Mouse (Mus musculus) CD4-positive helper T cell, adult 2 months (primary cell): Measurements from ENCODE around the gene Myl9.
"Not testable (repeated sequence)": the region's sequence is repeated elsewhere in the genome, so short reads cannot be mapped to it uniquely, and the experiment has no call there.

Source experiments
- DNase-seq: peaks from one replicate; pipeline ENCODE4 v3.0.0-alpha.2; 2012; ENCODE audit warnings: low read depth, missing footprints, low spot score

Myl9 gene

DNA sequence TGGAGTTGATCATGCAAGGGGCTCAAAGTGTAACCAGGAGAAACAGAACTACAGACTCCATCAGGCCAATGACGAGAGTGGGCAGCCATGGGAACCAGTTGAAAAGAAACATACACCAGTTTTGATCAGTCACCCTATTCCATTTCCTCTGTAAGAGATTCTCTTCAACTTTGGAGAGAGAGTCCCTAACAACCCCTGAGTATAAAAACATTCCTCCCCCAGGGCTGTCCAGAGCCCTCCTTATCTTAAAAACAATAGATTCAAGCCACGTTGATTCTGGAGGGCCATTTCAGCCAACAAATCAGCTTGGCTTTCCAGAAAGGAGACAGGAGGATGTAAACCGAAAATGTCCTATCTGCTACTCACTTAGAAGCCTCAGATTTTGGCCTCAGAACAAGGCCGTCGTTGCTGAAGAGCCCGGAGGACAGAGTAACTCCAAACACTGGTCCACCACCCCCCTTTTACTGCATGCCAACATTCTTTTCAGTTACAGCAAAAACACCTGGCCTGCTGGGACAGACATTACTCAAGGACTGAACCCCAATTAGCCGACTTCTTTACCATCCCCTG lies 8.9 kb downstream of the Myl9 start:
- no peak for DNase-seq

DNA sequence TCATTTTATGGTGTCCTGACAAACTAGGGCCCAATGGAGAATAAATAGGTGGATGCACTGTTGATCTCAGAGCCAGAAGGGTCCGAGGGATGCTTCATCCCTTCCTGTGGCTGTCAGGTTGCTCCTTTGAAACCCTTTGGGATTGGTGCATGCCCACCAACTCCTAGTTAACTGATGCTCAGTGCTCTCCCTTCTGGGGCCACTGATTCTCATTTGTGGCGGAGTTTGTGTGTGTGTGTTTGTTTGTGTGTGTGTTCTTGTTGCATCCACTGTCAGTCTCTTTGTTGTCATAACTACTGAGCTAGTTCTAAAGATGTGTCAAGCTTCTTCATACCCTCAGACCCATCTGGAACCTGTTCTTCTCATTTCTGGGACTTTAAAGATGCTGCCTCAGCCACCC lies 9.7 kb downstream of the Myl9 start:
- no peak for DNase-seq

- DNase-seq: not testable (repeated sequence)
These were observed 11.1 kb downstream of the Myl9 start for GRCm38 (mm10) chr2:156786369-156786768.

GRCm38 (mm10) chr2:156787090-156787775 lies 12.0 kb downstream of the Myl9 start:
- no peak for DNase-seq

GRCm38 (mm10) chr2:156787776-156788105 lies 12.5 kb downstream of the Myl9 start:
- peak; percentile 35 for DNase-seq

DNA sequence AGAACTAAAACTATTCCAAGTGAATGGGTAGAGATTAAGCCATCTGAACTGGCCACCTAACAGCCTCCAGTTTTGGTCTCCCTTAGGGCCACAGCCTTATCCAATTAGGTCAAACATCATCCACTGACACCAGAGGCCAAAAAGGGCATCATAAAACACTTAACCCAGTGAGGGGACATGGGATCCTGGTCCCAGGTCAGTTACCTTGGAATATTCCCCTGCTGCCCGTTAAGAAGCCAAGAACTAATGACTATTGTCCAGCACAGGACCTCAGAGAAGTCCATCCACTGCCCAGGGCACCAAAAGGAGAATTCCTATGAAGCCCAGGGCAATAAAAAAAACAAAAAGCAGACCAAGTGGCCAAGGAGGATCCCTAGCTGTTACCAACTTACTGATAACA lies 13.6 kb downstream of the Myl9 start:
- DNase-seq: no peak

- DNase-seq: no peak
These were observed 23.3 kb downstream of the Myl9 start for GRCm38 (mm10) chr2:156798516-156798915.

- no peak for DNase-seq
These were observed 25.8 kb downstream of the Myl9 start for GRCm38 (mm10) chr2:156801045-156801444.

DNA sequence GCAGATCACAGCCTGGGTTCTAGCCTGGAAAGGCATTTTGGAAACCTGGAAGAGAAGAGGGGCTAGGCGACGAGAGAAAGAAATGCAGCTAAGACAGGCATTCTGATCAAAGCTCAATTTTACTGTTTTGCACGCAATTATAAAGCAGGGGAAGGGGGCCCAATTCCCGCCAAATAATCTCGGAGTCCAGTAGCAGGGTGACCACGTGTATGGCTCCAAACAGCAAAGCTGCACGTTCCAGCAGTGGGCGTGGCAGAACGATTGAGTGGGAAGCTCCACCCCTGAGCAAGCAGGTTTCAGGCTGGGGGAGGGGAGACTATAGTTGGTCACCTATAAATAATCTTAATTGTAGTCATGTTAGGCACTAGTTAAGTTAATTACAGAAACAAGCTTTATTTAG lies 26.9 kb downstream of the Myl9 start:
- not testable (repeated sequence) for DNase-seq

DNA sequence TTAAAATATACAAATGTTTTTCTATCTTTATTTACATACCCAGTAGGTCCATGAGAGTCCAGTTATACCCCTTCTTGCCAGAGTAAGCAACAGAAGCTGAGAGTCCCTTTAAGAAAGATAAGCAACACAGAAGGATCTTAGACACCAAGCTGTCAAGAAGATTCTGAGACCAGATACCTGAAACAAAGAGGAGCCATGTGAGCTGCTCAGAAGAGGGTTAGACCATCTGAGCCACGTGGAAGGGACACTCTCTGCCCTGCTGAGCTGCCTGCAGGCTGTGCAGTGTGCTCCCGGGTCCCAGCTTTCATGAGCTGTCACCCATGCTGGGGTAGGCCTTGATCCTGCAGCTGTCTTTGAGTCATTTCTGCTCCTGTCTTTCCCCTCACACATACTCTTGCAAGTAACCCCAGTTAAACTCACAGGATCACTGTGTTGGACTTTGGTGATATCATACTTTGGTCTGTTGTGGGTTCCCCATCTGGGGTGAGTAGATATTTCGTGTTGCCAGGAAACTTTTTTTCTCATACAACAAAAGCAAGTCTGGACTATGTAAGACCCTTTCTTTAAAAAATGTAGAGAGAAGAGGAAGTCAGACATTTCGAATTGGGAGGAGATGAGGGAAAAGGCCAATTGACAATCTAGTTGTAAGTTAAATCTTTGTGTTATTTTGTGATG lies 28.6 kb downstream of the Myl9 start:
- no peak for DNase-seq

- DNase-seq: no peak
These were observed 29.4 kb downstream of the Myl9 start for GRCm38 (mm10) chr2:156804589-156804988.

DNA sequence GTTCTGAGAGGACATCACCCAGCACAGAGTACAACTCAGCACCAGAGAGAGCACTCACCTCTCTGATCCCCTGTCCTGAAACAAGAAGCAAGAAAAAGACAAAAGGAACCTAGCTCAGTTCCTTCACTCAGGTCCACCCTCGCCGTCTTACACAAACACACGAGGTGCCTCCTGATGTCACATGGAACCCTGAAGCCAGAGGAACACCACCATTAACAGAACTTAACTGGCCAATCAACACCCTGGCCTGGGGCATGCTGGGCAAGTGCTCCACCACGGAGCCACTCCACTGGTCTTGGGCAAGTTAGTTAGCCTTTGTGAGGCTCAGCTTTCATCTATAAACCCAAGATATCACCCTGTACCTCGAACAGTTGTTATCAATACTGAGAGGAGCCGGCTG lies 31.7 kb downstream of the Myl9 start:
- DNase-seq: no peak

DNA sequence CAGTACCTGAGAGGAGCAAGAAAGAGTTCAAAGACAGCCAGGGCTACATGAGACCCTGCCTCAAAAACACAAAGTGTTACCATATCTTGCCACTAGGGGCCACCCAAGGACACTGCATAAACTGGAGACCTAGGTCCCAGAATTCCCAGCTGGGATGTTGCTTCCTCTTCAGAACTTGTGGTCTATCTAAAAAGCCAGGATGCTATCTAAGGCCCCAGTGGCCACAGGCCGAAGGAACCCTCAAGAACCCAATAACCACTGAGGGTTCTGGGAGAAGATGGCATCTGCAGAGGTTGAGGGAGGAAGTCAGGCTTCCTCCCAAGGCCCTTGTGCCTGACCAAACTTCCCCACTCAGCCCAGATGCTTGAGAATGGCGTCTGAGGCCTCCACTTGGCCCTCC lies 34.4 kb downstream of the Myl9 start:
- peak; percentile 42 for DNase-seq

- DNase-seq: no peak
These were observed 35.5 kb downstream of the Myl9 start for GRCm38 (mm10) chr2:156810716-156811115.

- no peak for DNase-seq
These were observed 36.3 kb downstream of the Myl9 start for GRCm38 (mm10) chr2:156811556-156811955.

- no peak for DNase-seq
These were observed 39.2 kb downstream of the Myl9 start for GRCm38 (mm10) chr2:156814344-156814801.

DNA sequence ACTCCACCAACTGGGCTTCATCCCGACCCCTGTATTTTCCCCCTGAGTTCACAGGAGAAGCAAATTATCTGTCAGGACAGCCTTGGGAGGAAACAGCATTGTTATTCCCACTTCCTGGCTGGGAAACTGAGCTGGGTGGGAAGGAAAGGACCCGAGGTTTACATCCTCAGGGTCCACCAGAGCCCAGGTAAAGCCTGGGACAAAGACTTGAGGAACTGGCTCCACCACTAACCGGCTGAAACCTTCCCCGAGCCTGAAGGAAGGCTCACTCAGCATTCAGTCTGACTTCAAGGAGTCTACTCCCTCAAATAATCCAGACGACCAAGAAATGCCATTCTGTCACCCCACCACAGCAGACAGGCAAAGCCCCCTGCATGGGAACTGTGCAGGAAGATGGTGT lies 39.7 kb downstream of the Myl9 start:
- DNase-seq: no peak

- no peak for DNase-seq
These were observed 40.2 kb downstream of the Myl9 start for GRCm38 (mm10) chr2:156815412-156815811.

GRCm38 (mm10) chr2:156816116-156816515 lies 40.9 kb downstream of the Myl9 start:
- no peak for DNase-seq

- not testable (repeated sequence) for DNase-seq
These were observed 49.9 kb downstream of the Myl9 start for GRCm38 (mm10) chr2:156825128-156825527.
